8 mouse cellular contexts compared by ENCODE assay signal in genomic region chr11:97489589-97490324, GRCm38 (mm10). TPM values are rescaled to one million over a fixed set of nuclear protein-coding genes. Genes with fewer than 3 reads are reported as not detected.
A peak's percentile ranks its signal among the peaks of the same experiment; 100 is the strongest.
DNase-seq lines count a peak whose midpoint lies in the region; ATAC-seq and TF ChIP-seq lines count a peak whose summit lies in the region.
"Had no signal": no experiment of that assay in that cellular context is flagged by ENCODE, and none has a peak within 500 bp of the region (broad histone marks: within the 10 kb centered on the region; RNA-seq: fewer than 3 reads in every experiment).

No protein-coding gene starts in this region.

- WGBS in embryonic facial prominence, embryonic 14.5 days = 29% methylated on average over 16 of the region's 16 CpGs

- no peak overlapping the region for H3K4me2 ChIP-seq in embryonic facial prominence, embryonic 14.5 days (ENCODE audit: low read depth, low read length)

- H3K9ac ChIP-seq in ES-E14 (ENCODE audit: insufficient read depth, low read depth, low read length, poor library complexity, severe bottlenecking) = no peak overlapping the region
- no peak overlapping the region for H3K9ac ChIP-seq in embryonic facial prominence, embryonic 14.5 days (ENCODE audit: low read depth, low read length)

- no peaks in the 10 kb centered on the region for H3K9me3 ChIP-seq in ES-E14 (ENCODE audit: control insufficient read depth, insufficient read depth, low read depth, low read length)
- H3K9me3 ChIP-seq in embryonic facial prominence, embryonic 14.5 days (ENCODE audit: control insufficient read depth, low read length) = no peaks in the 10 kb centered on the region

- DNase-seq in ES-E14 (ENCODE audit: low read depth, low spot score) = peak; percentile 90
- DNase-seq in adrenal gland, postnatal 14 days = peak; percentile 90
- DNase-seq in embryonic facial prominence, embryonic 14.5 days (ENCODE audit: low spot score) = peak; percentile 75
- peak; percentile 75 to 83 for DNase-seq in heart, postnatal 14 days
- peak; percentile 62 to 69 for DNase-seq in layer of hippocampus, postnatal 36 days
- DNase-seq in lung, postnatal 4 days = peak; percentile 69 to 84
- DNase-seq in right cerebral cortex, postnatal 25 days = peak; percentile 59

- peak overlapping the region in 1 of 2 experiments; percentile 27; a peak in 2 of 4 replicates for H3K4me3 ChIP-seq in ES-E14 (ENCODE audit: insufficient read depth in 1 of 2, low read depth in 1 of 2, low read length in 2 of 2, poor library complexity in 1 of 2, severe bottlenecking in 1 of 2)
- no peak overlapping the region for H3K4me3 ChIP-seq in embryonic facial prominence, embryonic 14.5 days (ENCODE audit: low read depth, low read length)

- peaks cover 3 to 6% of the 10 kb centered on the region in 2 experiments; a peak in 2 of 4 replicates for H3K4me1 ChIP-seq in ES-E14 (ENCODE audit: control insufficient read depth in 2 of 2, insufficient read depth in 2 of 2, low read length in 2 of 2, poor library complexity in 1 of 2)
- H3K4me1 ChIP-seq in embryonic facial prominence, embryonic 14.5 days (ENCODE audit: control insufficient read depth, insufficient read depth, low read length) = no peaks in the 10 kb centered on the region

- in situ Hi-C loops in ES-E14 (cut with MboI; ENCODE audit: low sequenced_read_pairs in 2 of 2, unreplicated experiment in 2 of 2) = no loop called here

- H3K27ac ChIP-seq in ES-E14 (ENCODE audit: insufficient read depth, low read depth, low read length, poor library complexity, severe bottlenecking) = no peak overlapping the region
- no peak overlapping the region for H3K27ac ChIP-seq in embryonic facial prominence, embryonic 14.5 days (replicated peaks; ENCODE audit: low read depth, low read length)
- H3K27ac ChIP-seq: macrophage had no signal

- H3K36me3 ChIP-seq in ES-E14 (ENCODE audit: control insufficient read depth, insufficient read depth, low read length, poor library complexity, severe bottlenecking) = peaks cover 27% of the 10 kb centered on the region
- H3K36me3 ChIP-seq in embryonic facial prominence, embryonic 14.5 days (ENCODE audit: control insufficient read depth, insufficient read depth, low read length) = peaks cover 86% of the 10 kb centered on the region

- intact Hi-C loops in heart, postnatal 14 days (cut with DNase I) = loop anchor here (2.0 kb wide), 2 partner anchors 133 to 201 kb away; no protein-coding TSS in a partner anchor

- H3K27me3 ChIP-seq in embryonic facial prominence, embryonic 14.5 days (replicated peaks; ENCODE audit: control insufficient read depth, insufficient read depth, low read length) = no peaks in the 10 kb centered on the region

- ATAC-seq in embryonic facial prominence, embryonic 14.5 days (ENCODE audit: low read depth) = peak; percentile 69

TF ChIP-seq in ES-E14, 5 proteins besides CTCF, POLR2A, EP300 and RAD21:
- TF ChIP-seq CHD2 (IDR thresholded peaks at IDR 0.05; ENCODE audit: low read depth, low read length) (no peak), ZC3H11A (IDR thresholded peaks at IDR 0.05; ENCODE audit: borderline replicate concordance, low read depth, low read length) (0 out of 2 replicates have a peak, but pooled peaks have one; percentile 17)

RNA-seq across cellular contexts. Expression of gene 4933428G20Rik, which starts 10.4 kb away (rescaled TPM):
- 0.36 and 0.63 TPM in 2 replicates for total RNA-seq in ES-E14 (2012; rRNA removed)
- total RNA-seq in adrenal gland, postnatal 14 days (2021) = not detected in 2 replicates
- 0.13 TPM in 1 of 2 replicates, not detected in the other for polyA plus RNA-seq in embryonic facial prominence, embryonic 14.5 days (2014; fragmentation: Nextera tagmentation; extraction: Ambion mirVana)
- not detected for total RNA-seq in heart, postnatal 14 days (2021)
- total RNA-seq in layer of hippocampus, postnatal 36 days (2021) = not detected
- polyA plus RNA-seq: macrophage had no signal
